Mouse (Mus musculus): ENCODE measurements around the gene Artn.

GRCm38 (mm10) chr4:117923450-117923849 is 6.1 kb downstream of the Artn start:
- TF ChIP-seq CTCF (IDR thresholded peaks at IDR 0.05; ENCODE audit: borderline replicate concordance, control insufficient read depth, extremely low read depth, insufficient read depth, low read length, poor library complexity) (no peak), POLR2A (IDR thresholded peaks at IDR 0.05; ENCODE audit: control insufficient read depth, extremely low read depth, insufficient read depth, low read length, poor library complexity) (no peak)

Data from thymus, adult 2 months (tissue).